Mouse (Mus musculus) forebrain, embryonic 13.5 days (tissue): ENCODE measurements at regions not wholly inside any gene's neighbourhood (a gene's known extent, or its start where the extent isn't known, plus 50 kb on each side); places are given as distances from the start of the nearest gene placed in this dataset.

Experiments
- ATAC-seq: fragments of 200-750 bp; cut with Nextera tagmentation; 2 replicates; pipeline ENCODE4 v1.8.0; 2017
- H3K27ac ChIP-seq: fragments of 300-500 bp; sonication (generic); 2 replicates; pipeline ENCODE4 v1.5.1; 2015; ENCODE audit warnings: inconsistent platforms, mild to moderate bottlenecking, moderate library complexity
- H3K27me3 ChIP-seq: fragments of 300-500 bp; sonication (generic); 2 replicates; pipeline ENCODE4 v1.6.1; 2015; ENCODE audit warnings: mild to moderate bottlenecking, inconsistent platforms
- H3K36me3 ChIP-seq: fragments of 300-500 bp; sonication (generic); 2 replicates; pipeline ENCODE4 v1.6.1; 2015; ENCODE audit warnings: mild to moderate bottlenecking, inconsistent platforms; ENCODE audit not compliant: poor library complexity, severe bottlenecking
- H3K4me1 ChIP-seq: fragments of 300-500 bp; sonication (generic); 2 replicates; pipeline ENCODE4 v1.6.1; 2015; ENCODE audit warnings: inconsistent platforms
- H3K4me2 ChIP-seq: fragments of 300-500 bp; sonication (generic); 2 replicates; pipeline ENCODE4 v1.6.1; 2015; ENCODE audit warnings: inconsistent platforms, mild to moderate bottlenecking, moderate library complexity
- H3K4me3 ChIP-seq: fragments of 300-500 bp; sonication (generic); 2 replicates; pipeline ENCODE4 v1.5.1; 2015; ENCODE audit warnings: mild to moderate bottlenecking, inconsistent platforms
- H3K9ac ChIP-seq: fragments of 300-500 bp; sonication (generic); 2 replicates; pipeline ENCODE4 v1.6.1; 2015; ENCODE audit warnings: mild to moderate bottlenecking, inconsistent platforms
- H3K9me3 ChIP-seq: fragments of 300-500 bp; sonication (generic); replicated peaks from 2 replicates; pipeline ENCODE4 v1.6.1; 2016; ENCODE audit warnings: inconsistent platforms
- WGBS: fragments of 180-500 bp; shearing (Covaris S2); methylation state at CpG from one replicate; pipeline ENCODE4 v1.1.7; 2015; 5-methylcytosine and 5-hydroxymethylcytosine counted together

- Histone ChIP-seq H3K4me3 (no peak overlapping the region), H3K36me3 (no peaks in the 10 kb centered on the region), H3K27me3 (no peaks in the 10 kb centered on the region), H3K27ac (no peak overlapping the region), H3K9ac (no peak overlapping the region), H3K4me1 (no peaks in the 10 kb centered on the region), H3K9me3 (no peaks in the 10 kb centered on the region), H3K4me2 (no peak overlapping the region)
- ATAC-seq, result peak; percentile 78
- 58% methylated on average over 2 of the region's 2 CpGs for WGBS
Measured at GRCm38 (mm10) chr13:82508176-82508575, 725.3 kb downstream of the Cetn3 start.

- Histone ChIP-seq H3K27ac (no peak overlapping the region), H3K4me3 (no peak overlapping the region), H3K4me1 (no peaks in the 10 kb centered on the region), H3K9ac (no peak overlapping the region), H3K36me3 (no peaks in the 10 kb centered on the region), H3K4me2 (no peak overlapping the region), H3K27me3 (no peaks in the 10 kb centered on the region), H3K9me3 (no peaks in the 10 kb centered on the region)
- ATAC-seq, result no peak
- 83% methylated on average over 3 of the region's 3 CpGs for WGBS
Measured at GRCm38 (mm10) chr13:82509512-82509911, 726.6 kb downstream of the Cetn3 start.
